ENCODE assay signal across 8 mouse cellular contexts in the genomic region with DNA sequence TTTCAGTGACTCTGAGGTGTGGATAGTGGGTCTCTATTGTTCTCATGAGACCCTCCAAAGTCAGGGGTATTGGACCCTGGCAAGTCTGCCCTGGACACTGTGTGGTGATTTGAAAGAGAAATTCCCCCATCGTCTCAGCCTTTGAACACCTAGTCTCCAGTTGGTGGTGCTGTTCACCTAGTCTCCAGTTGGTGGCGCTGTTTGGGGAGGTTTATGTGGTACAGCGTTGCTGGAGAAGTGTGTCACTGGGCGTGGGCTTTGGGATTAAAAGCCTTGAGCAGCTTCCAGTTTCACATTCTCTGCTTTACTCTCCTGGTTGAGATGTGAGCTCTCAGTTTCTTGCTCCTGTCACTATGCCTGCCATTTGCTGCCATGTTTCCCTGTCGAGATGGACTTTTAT. TPM values are rescaled to one million over a fixed set of nuclear protein-coding genes. Genes with fewer than 3 reads are reported as not detected.
A peak's percentile ranks its signal among the peaks of the same experiment; 100 is the strongest.
DNase-seq lines count a peak whose midpoint lies in the region; ATAC-seq and TF ChIP-seq lines count a peak whose summit lies in the region.

No protein-coding gene starts in this region.

- no peak for TF ChIP-seq EP300 in lung, postnatal 0 days (IDR thresholded peaks at IDR 0.05)

- DNase-seq in cerebellum, adult 11 months = peak; percentile 42
- peak; percentile 56 for DNase-seq in 3T3-L1 (ENCODE audit: low read depth, low spot score)
- peak; percentile 81 for DNase-seq in adrenal gland, postnatal 10 days
- DNase-seq in embryo, embryonic 9.5 days (ENCODE audit: extremely low spot score) = peak; percentile 52
- peak; percentile 60 for DNase-seq in kidney, postnatal 10 days
- DNase-seq in lung, postnatal 0 days (ENCODE audit: low spot score) = peak; percentile 81
- peak; percentile 37 for DNase-seq in spleen, adult 12 weeks (ENCODE audit: low spot score)

- no peak overlapping the region for H3K27ac ChIP-seq in lung, postnatal 0 days (ENCODE audit: low read length)

- H3K27me3 ChIP-seq in lung, postnatal 0 days (replicated peaks; ENCODE audit: insufficient read depth, low read length) = no peaks in the 10 kb centered on the region

- H3K9ac ChIP-seq in lung, postnatal 0 days (replicated peaks; ENCODE audit: low read depth) = no peak overlapping the region

- 24% methylated on average over 5 of the region's 5 CpGs for WGBS in lung, postnatal 0 days

- H3K4me1 ChIP-seq in lung, postnatal 0 days (ENCODE audit: insufficient read depth, low read depth, low read length) = peaks cover 11% of the 10 kb centered on the region

- ATAC-seq in cerebellum, adult (ENCODE audit: insufficient number of reproducible peaks, low FRiP score, low TSS enrichment) = no peak
- no peak for ATAC-seq in lung, postnatal 0 days

- H3K4me3 ChIP-seq in lung, postnatal 0 days (ENCODE audit: low read depth, low read length) = no peak overlapping the region

- no peaks in the 10 kb centered on the region for H3K36me3 ChIP-seq in lung, postnatal 0 days (ENCODE audit: insufficient read depth, low read length)

- TF ChIP-seq CTCF in lung, postnatal 0 days (IDR thresholded peaks at IDR 0.05) = peak; percentile 94

- no peak overlapping the region for H3K4me2 ChIP-seq in lung, postnatal 0 days (replicated peaks; ENCODE audit: low read depth, low read length)

- H3K9me3 ChIP-seq in lung, postnatal 0 days (ENCODE audit: low read length) = no peaks in the 10 kb centered on the region

RNA-seq across cellular contexts. Expression of gene Mprip, which starts 28.1 kb away (rescaled TPM):
- total RNA-seq in adrenal gland, postnatal 10 days (2021) = 100 to 1,000 TPM; 216 to 263 TPM
- 88.0 and 114 TPM in 2 replicates for polyA plus RNA-seq in lung, postnatal 0 days (2015; fragmentation: Nextera tagmentation; extraction: Ambion mirVana)

RNA-seq across cellular contexts. Expression of gene Olfr223, which starts 39.9 kb away (rescaled TPM):
- total RNA-seq in adrenal gland, postnatal 10 days (2021) = not detected
- polyA plus RNA-seq in lung, postnatal 0 days (2015; fragmentation: Nextera tagmentation; extraction: Ambion mirVana) = not detected in 2 replicates

RNA-seq across cellular contexts. Expression of gene Olfr222, which starts 57.0 kb away (rescaled TPM):
- total RNA-seq in adrenal gland, postnatal 10 days (2021) = not detected
- not detected in 2 replicates for polyA plus RNA-seq in lung, postnatal 0 days (2015; fragmentation: Nextera tagmentation; extraction: Ambion mirVana)
